Mouse (Mus musculus) embryonic facial prominence, embryonic 11.5 days (tissue): ENCODE measurements around the gene Eddm3b. TPM values are rescaled to one million over a fixed set of nuclear protein-coding genes. Genes with fewer than 3 reads are reported as not detected.
"Not testable (repeated sequence)": the region's sequence is repeated elsewhere in the genome, so short reads cannot be mapped to it uniquely, and the experiment has no call there.

Experiments used
- ATAC-seq: fragments of 200-750 bp; cut with Nextera tagmentation; replicated peaks from 2 replicates; pipeline ENCODE4 v1.8.0; 2017; ENCODE audit warnings: low read depth; ENCODE audit not compliant: insufficient number of reproducible peaks, low FRiP score, low TSS enrichment
- DNase-seq: peaks from one replicate; pipeline ENCODE4 v3.0.0-alpha.2; 2015; ENCODE audit warnings: low spot score
- H3K27ac ChIP-seq: fragments of 300-500 bp; sonication (generic); replicated peaks from 2 replicates; pipeline ENCODE4 v1.5.1; 2014; ENCODE audit warnings: mild to moderate bottlenecking, low read depth, low read length, control low read depth
- H3K27me3 ChIP-seq: fragments of 300-500 bp; sonication (generic); 2 replicates; pipeline ENCODE4 v1.6.1; 2014; ENCODE audit warnings: mild to moderate bottlenecking, low read length, moderate library complexity, mixed read lengths; ENCODE audit not compliant: control insufficient read depth, insufficient read depth
- H3K36me3 ChIP-seq: fragments of 300-500 bp; sonication (generic); replicated peaks from 2 replicates; pipeline ENCODE4 v1.6.1; 2014; ENCODE audit warnings: low read depth, mild to moderate bottlenecking, low read length, moderate library complexity, mixed read lengths; ENCODE audit not compliant: control insufficient read depth, insufficient read depth
- H3K4me1 ChIP-seq: fragments of 300-500 bp; sonication (generic); 2 replicates; pipeline ENCODE4 v1.6.1; 2014; ENCODE audit warnings: low read length, mixed read lengths; ENCODE audit not compliant: control insufficient read depth, insufficient read depth
- H3K4me2 ChIP-seq: fragments of 300-500 bp; sonication (generic); 2 replicates; pipeline ENCODE4 v1.6.1; 2014; ENCODE audit warnings: low read depth, mild to moderate bottlenecking, control low read depth, low read length, moderate library complexity
- H3K4me3 ChIP-seq: fragments of 300-500 bp; sonication (generic); 2 replicates; pipeline ENCODE4 v1.5.1; 2014; ENCODE audit warnings: low read depth, low read length, control low read depth
- H3K9ac ChIP-seq: fragments of 300-500 bp; sonication (generic); replicated peaks from 2 replicates; pipeline ENCODE4 v1.6.1; 2014; ENCODE audit warnings: mild to moderate bottlenecking, control low read depth, low read length
- H3K9me3 ChIP-seq: fragments of 300-500 bp; sonication (generic); replicated peaks from 2 replicates; pipeline ENCODE4 v1.6.1; 2016; ENCODE audit warnings: mild to moderate bottlenecking, low read length, inconsistent platforms, mixed read lengths; ENCODE audit not compliant: control insufficient read depth
- WGBS: fragments of 180-500 bp; shearing (Covaris S2); extraction: QIAGEN DNeasy Blood & Tissue Kit; methylation state at CpG from one replicate; pipeline ENCODE4 v1.1.7; 2014; 5-methylcytosine and 5-hydroxymethylcytosine counted together
- polyA plus RNA-seq: library from polyadenylated mRNA; unstranded; fragments of >200 nt; fragmentation: Nextera tagmentation; extraction: Ambion mirVana; gene quantifications from 2 replicates; pipeline ENCODE4 v1.2.1, GENCODE M21; 2014

Eddm3b gene
- polyA plus RNA-seq, 1 experiment from 2014 or later = not detected

DNA sequence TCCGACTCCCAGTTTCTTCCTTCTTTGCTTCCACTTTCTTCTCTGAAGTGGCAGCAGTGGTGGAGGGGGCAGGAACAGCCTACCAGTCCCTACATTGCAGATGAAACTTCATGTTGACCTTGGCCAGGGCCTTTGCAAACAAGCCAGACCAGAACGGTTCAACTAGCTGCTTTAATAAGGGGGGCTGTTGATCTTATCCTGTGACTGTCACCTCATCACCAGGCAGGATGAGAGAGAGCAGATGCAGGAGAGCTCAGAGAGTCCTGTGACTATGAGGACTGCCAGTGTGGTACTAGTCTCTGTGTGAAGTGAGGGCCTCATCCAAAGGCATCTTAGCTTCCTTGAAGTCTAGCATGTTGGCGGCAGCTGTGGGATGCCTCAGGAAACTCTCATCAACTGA lies 33.8 kb downstream of the Eddm3b start:
- Histone ChIP-seq H3K4me1 (no peaks in the 10 kb centered on the region), H3K4me2 (no peak overlapping the region), H3K27me3 (no peaks in the 10 kb centered on the region), H3K9ac (no peak overlapping the region), H3K27ac (no peak overlapping the region), H3K9me3 (no peaks in the 10 kb centered on the region), H3K36me3 (no peaks in the 10 kb centered on the region), H3K4me3 (no peak overlapping the region)
- DNase-seq (no peak), ATAC-seq (no peak)
- 82% methylated on average over 3 of the region's 3 CpGs for WGBS

DNA sequence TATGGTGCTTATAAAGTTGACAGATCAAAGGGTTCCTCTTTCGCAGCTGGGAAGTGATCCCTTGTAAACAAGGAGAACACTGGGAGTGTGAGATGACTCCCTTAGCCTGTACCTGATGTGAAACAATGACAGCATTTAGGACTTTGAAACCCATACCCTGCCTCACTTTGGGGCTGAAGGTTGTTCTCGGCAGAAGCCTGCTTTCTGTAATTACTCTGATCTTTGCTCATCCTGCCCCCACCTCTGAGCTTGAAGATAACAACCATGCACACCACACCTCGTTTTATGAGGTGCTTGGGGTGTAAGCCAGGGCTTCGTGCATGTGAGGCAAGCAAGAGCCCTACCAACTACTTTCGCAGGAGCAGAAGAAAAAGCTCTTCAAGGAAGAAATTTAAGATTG lies 34.9 kb downstream of the Eddm3b start:
- Histone ChIP-seq H3K27ac (no peak overlapping the region), H3K27me3 (no peaks in the 10 kb centered on the region), H3K9ac (no peak overlapping the region), H3K4me3 (no peak overlapping the region), H3K9me3 (no peaks in the 10 kb centered on the region), H3K36me3 (no peaks in the 10 kb centered on the region), H3K4me1 (no peaks in the 10 kb centered on the region), H3K4me2 (no peak overlapping the region)
- no peak for ATAC-seq
- DNase-seq = no peak
- WGBS = 53% methylated on average over 5 of the region's 5 CpGs

DNA sequence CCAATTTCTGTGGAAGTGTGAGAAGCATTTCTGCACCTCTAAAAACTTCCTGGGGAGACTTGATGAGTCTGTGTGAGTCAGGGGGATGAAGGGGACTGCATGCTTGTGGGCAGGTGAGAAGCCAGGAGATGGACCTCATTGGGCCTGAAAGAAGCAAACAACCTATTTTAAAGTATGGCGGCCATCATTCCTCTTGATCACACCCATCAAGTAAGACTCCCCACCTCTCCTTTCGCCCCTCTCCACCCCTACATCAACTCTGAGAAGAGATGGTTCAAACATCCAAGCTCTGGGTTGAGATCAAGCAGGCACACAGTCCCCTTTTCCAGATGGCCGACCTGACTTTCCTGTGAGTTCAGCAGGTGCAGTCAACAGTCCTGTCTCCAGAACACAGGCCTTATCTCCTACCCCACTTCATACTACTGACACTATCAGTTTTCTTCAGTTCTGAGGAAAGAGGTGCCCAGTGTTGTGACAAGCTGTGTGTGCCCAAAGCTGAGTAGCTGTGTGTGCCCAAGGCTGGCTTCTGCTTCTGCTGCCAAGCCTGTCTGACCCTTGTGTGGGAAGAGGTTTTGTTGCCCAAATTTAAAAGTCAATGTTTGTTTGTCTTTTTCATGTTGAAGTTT lies 36.1 kb downstream of the Eddm3b start:
- H3K4me1 ChIP-seq = no peaks in the 10 kb centered on the region
- H3K9ac ChIP-seq = no peak overlapping the region
- H3K36me3 ChIP-seq = no peaks in the 10 kb centered on the region
- no peak overlapping the region for H3K4me3 ChIP-seq
- no peaks in the 10 kb centered on the region for H3K9me3 ChIP-seq
- DNase-seq (no peak), ATAC-seq (no peak)
- 85% methylated on average over 3 of the region's 3 CpGs for WGBS
- H3K27ac ChIP-seq = no peak overlapping the region
- H3K27me3 ChIP-seq = no peaks in the 10 kb centered on the region
- no peak overlapping the region for H3K4me2 ChIP-seq

DNA sequence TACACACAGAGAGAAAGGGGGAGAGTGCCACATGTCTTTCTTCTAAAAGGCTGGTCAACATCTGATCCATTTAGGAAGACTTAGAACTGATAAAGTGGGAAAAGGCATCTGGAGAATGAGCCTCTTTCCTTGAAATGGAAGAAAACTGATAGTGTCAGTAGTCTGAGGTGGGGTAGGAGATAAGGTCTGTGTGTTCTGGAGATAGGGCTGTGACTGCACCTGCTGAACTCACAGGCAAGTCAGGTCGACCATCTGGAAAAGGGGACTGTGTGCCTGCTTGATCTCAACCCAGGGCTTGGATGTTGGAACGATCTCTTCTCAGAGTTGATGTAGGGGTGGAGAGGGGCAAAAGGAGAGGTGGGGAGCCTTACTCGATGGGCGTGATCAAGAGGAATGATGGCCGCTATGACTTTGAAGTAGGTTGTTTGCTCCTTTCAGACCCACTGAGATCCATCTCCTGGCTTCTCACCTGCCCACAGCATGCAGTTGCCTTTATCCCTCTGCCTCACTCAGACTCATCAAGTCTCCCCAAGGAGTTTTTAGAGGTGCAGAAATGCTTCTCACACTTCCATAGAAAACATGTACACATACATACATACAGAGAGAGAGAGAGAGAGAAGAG lies 38.1 kb downstream of the Eddm3b start:
- no peaks in the 10 kb centered on the region for H3K27me3 ChIP-seq
- H3K9me3 ChIP-seq = no peaks in the 10 kb centered on the region
- no peak overlapping the region for H3K9ac ChIP-seq
- H3K4me3 ChIP-seq = no peak overlapping the region
- no peak for DNase-seq
- no peak overlapping the region for H3K27ac ChIP-seq
- WGBS = 82% methylated on average over 5 of the region's 5 CpGs
- no peaks in the 10 kb centered on the region for H3K36me3 ChIP-seq
- ATAC-seq = no peak
- no peaks in the 10 kb centered on the region for H3K4me1 ChIP-seq
- H3K4me2 ChIP-seq = no peak overlapping the region

DNA sequence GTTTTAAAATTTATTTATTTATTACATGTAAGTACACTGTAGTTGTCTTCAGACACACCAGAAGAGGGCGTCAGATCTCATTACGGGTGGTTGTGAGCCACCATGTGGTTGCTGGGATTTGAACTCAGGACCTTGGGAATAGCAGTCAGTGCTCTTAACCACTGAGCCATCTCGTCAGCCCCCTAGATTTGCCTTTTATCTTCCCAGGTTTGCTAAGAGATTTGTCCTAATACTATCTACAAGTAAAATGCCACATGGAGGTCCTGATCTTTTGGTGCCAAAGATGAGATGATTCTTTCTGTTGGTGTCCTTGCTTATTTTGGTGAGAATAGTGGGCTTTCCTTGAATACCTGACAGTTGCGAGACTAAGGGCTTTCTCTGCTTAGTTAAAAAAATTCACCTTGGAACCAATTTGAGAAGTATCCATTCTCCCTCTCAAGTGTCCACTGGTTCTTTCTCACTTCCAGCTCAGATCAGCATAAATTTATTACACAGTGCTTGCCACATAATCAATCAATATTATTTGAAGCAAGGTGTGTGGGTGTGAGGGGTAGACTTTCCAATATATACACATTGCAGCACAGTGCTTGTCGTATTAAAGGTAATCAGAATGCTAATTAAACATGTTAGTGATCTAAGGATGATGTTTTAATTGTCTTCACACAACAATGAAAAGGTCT lies 42.0 kb downstream of the Eddm3b start:
- Histone ChIP-seq H3K9me3 (no peaks in the 10 kb centered on the region), H3K27ac (no peak overlapping the region), H3K9ac (no peak overlapping the region), H3K4me1 (no peaks in the 10 kb centered on the region), H3K27me3 (no peaks in the 10 kb centered on the region), H3K36me3 (no peaks in the 10 kb centered on the region), H3K4me2 (no peak overlapping the region), H3K4me3 (no peak overlapping the region)
- no peak for ATAC-seq
- 88% methylated on average over 5 of the region's 5 CpGs for WGBS
- DNase-seq = no peak

DNA sequence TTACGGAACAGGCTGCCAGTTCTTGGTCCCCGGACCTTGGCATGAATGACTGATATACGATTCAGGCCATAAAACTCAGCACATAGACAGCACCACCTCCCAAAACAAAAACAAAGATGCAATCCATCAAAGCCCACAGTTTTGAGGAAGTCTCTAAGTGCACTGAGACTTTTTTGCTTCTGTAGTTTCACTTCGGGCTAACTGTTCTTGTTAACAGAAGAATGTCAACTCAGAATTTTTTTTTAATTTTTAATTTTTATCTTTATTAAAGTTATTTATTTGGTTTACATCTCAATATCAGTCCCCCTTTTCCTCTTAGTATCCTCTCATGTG lies 42.5 kb downstream of the Eddm3b start:
- no peaks in the 10 kb centered on the region for H3K4me1 ChIP-seq
- no peaks in the 10 kb centered on the region for H3K36me3 ChIP-seq
- no peak overlapping the region for H3K27ac ChIP-seq
- no peaks in the 10 kb centered on the region for H3K9me3 ChIP-seq
- no peak overlapping the region for H3K4me2 ChIP-seq
- no peak overlapping the region for H3K4me3 ChIP-seq
- no peaks in the 10 kb centered on the region for H3K27me3 ChIP-seq
- no peak overlapping the region for H3K9ac ChIP-seq
- DNase-seq (no peak), ATAC-seq (no peak)
- 88% methylated on average over 4 of the region's 4 CpGs for WGBS

DNA sequence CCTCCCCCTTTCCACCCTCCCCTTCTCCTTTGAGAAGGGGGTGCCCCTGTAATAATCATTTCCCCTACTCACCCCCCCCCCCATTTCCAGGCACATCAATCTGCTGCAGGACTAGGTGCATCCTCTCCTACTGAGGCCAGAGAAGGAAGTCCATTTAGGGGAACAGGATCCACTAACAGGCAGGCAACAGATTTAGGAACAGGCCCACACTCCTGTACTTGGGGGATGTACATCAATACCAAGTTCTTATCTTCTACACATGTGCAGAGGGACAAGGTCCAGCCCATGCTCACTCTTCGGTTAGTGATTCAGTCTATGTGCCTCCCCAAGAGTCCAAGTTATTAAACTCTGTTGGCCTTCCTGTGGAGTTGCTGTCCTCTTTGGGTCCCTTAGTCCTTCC lies 42.8 kb downstream of the Eddm3b start:
- 96% methylated on average over 1 of the region's 1 CpGs for WGBS
- Histone ChIP-seq H3K4me1 (no peaks in the 10 kb centered on the region), H3K9ac (no peak overlapping the region), H3K9me3 (no peaks in the 10 kb centered on the region), H3K4me2 (no peak overlapping the region), H3K27me3 (no peaks in the 10 kb centered on the region), H3K4me3 (no peak overlapping the region), H3K36me3 (no peaks in the 10 kb centered on the region), H3K27ac (no peak overlapping the region)
- ATAC-seq = no peak
- no peak for DNase-seq

DNA sequence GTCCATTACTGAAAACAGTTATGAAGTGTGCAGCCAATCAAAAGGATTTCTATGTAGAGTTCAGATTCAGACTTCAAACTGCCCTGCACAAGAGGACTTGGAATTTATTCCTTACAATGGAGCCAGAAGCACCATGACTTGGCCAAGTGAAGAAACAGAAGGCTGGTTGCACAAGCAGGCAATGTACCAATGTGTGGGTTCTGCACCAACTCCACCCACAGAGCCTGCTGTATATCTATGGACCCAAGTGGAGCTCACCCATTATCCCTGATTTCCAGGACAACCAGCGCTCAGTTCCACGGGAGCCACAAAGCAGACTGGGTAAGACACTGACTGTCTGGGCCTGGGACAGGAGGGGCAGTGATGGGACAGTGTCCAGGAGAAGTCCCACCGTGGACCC lies 47.8 kb downstream of the Eddm3b start, which contains the start of gene Rnase2b:
Gene Rnase2b (plus strand): TSS at position 285 of the 400 bp plus-strand sequence.
- not testable (repeated sequence) for DNase-seq, H3K4me3 ChIP-seq, H3K9ac ChIP-seq, H3K27ac ChIP-seq, H3K27me3 ChIP-seq, H3K36me3 ChIP-seq, H3K4me1 ChIP-seq, H3K4me2 ChIP-seq, ATAC-seq, H3K9me3 ChIP-seq
- 96% methylated on average over 3 of the region's 3 CpGs for WGBS
